Mouse (Mus musculus) kidney, adult 2 months (tissue): ENCODE results near the gene Gm13290. TPM values are rescaled to one million over a fixed set of nuclear protein-coding genes. Genes with fewer than 3 reads are reported as not detected.
"Not testable (repeated sequence)": the region's sequence is repeated elsewhere in the genome, so short reads cannot be mapped to it uniquely, and the experiment has no call there.

Experiments
- DNase-seq: peaks from one replicate; pipeline ENCODE4 v3.0.0; 2021
- H3K27ac ChIP-seq: fragments of 200-500 bp; 2 replicates; pipeline ENCODE4 v1.5.1; 2012; ENCODE audit warnings: low read depth, low read length, control low read depth, inconsistent platforms; ENCODE audit not compliant: insufficient read depth
- H3K27me3 ChIP-seq: fragments of 200-500 bp; replicated peaks from 2 replicates; pipeline ENCODE4 v1.6.1; 2012; ENCODE audit warnings: mild to moderate bottlenecking, moderate library complexity, low read length, inconsistent platforms; ENCODE audit not compliant: control insufficient read depth, insufficient read depth
- H3K36me3 ChIP-seq: fragments of 200-500 bp; 2 replicates; pipeline ENCODE4 v1.6.1; 2012; ENCODE audit warnings: mild to moderate bottlenecking, moderate library complexity, low read length, inconsistent platforms; ENCODE audit not compliant: control insufficient read depth, insufficient read depth
- H3K4me1 ChIP-seq: fragments of 200-500 bp; 2 replicates; pipeline ENCODE4 v1.6.1; 2011; ENCODE audit warnings: low read length; ENCODE audit not compliant: control insufficient read depth, insufficient read depth
- H3K4me3 ChIP-seq: fragments of 200-500 bp; 2 replicates; pipeline ENCODE4 v1.5.1; 2011; ENCODE audit warnings: mild to moderate bottlenecking, low read depth, low read length, control low read depth; ENCODE audit not compliant: insufficient read depth
- CTCF ChIP-seq: fragments of 200-500 bp; conservative IDR thresholded peaks from 2 replicates; pipeline ENCODE4 v1.5.1; 2011; ENCODE audit warnings: low read depth, mild to moderate bottlenecking, control low read depth, low read length, moderate library complexity, mixed read lengths; ENCODE audit not compliant: insufficient read depth, insufficient read length
- POLR2A ChIP-seq: fragments of 200-500 bp; IDR thresholded peaks from one replicate; pipeline ENCODE4 v1.6.1; 2011; ENCODE audit warnings: low read depth, low read length, control low read depth
- WGBS: fragments of 180-500 bp; shearing (Covaris S2); methylation state at CpG from one replicate; pipeline ENCODE4 v1.1.7; 2018; 5-methylcytosine and 5-hydroxymethylcytosine counted together
- polyA plus RNA-seq: library from polyadenylated mRNA; depleted of rRNA; stranded (reverse); fragments of >200 nt; gene quantifications from 2 replicates; pipeline ENCODE4 v1.2.3, GENCODE M21; 2012

Gm13290 gene
- polyA plus RNA-seq, 1 experiment: not detected

- TF ChIP-seq POLR2A (no peak), CTCF (no peak)
- H3K4me3 ChIP-seq: no peak overlapping the region
- WGBS: 67% methylated on average over 6 of the region's 6 CpGs
- no peaks in the 10 kb centered on the region for H3K4me1 ChIP-seq
- H3K27ac ChIP-seq: no peak overlapping the region
- no peak for DNase-seq
- no peaks in the 10 kb centered on the region for H3K27me3 ChIP-seq
- no peaks in the 10 kb centered on the region for H3K36me3 ChIP-seq
Measured at GRCm38 (mm10) chr4:88749926-88750325, 23.7 kb upstream of the Gm13290 start.

GRCm38 (mm10) chr4:88754818-88755340 lies 18.8 kb upstream of the Gm13290 start, which contains the start of gene Gm13271:
Gene Gm13271, plus strand, starts transcription at chr4:88754868.
- H3K4me3 ChIP-seq, H3K27me3 ChIP-seq, H3K36me3 ChIP-seq, H3K4me1 ChIP-seq, H3K27ac ChIP-seq: not testable (repeated sequence)
- peak; percentile 55 for DNase-seq
- WGBS: 87% methylated on average over 15 of the region's 15 CpGs

- Histone ChIP-seq H3K27ac (peak overlapping the region; percentile 96), H3K4me3 (peak overlapping the region; percentile 97)
- not testable (repeated sequence) for DNase-seq, H3K4me1 ChIP-seq, H3K27me3 ChIP-seq, H3K36me3 ChIP-seq
- 8% methylated on average over 28 of the region's 31 CpGs for WGBS
Measured at GRCm38 (mm10) chr4:88756581-88757513, 16.8 kb upstream of the Gm13290 start.

GRCm38 (mm10) chr4:88757628-88758031 lies 16.0 kb upstream of the Gm13290 start:
- Histone ChIP-seq H3K4me3 (peak overlapping the region; percentile 97), H3K27ac (peak overlapping the region; percentile 96)
- not testable (repeated sequence) for H3K4me1 ChIP-seq, H3K27me3 ChIP-seq, H3K36me3 ChIP-seq
- TF ChIP-seq CTCF: peak; percentile 59
- DNase-seq: peak; percentile 93
- under 1% methylated on average over 21 of the region's 21 CpGs for WGBS

- H3K4me3 ChIP-seq: not testable (repeated sequence)
- 92% methylated on average over 9 of the region's 9 CpGs for WGBS
Measured at GRCm38 (mm10) chr4:88758751-88759150, 14.9 kb upstream of the Gm13290 start.

GRCm38 (mm10) chr4:88759610-88760268 lies 13.9 kb upstream of the Gm13290 start, which contains the start of gene Gm13283:
Gene Gm13283, plus strand, starts transcription at chr4:88760119.
- Histone ChIP-seq H3K4me3 (peak within 1 kb of the TSS; percentile 48; the same call in 1 of the 2 replicates), H3K27ac (peak within 1 kb of the TSS; percentile 81; the same call in 1 of the 2 replicates)
- H3K4me1 ChIP-seq, H3K27me3 ChIP-seq, H3K36me3 ChIP-seq: not testable (repeated sequence)
- peak; percentile 49 for DNase-seq
- 15% methylated on average over 10 of the region's 14 CpGs for whole genome bisulfite sequencing

More at GRCm38 (mm10) chr4:88758751-88759150, 14.9 kb upstream of the Gm13290 start:
- H3K4me1 ChIP-seq, DNase-seq, H3K27ac ChIP-seq, H3K27me3 ChIP-seq, H3K36me3 ChIP-seq: not testable (repeated sequence)

- H3K4me1 ChIP-seq, H3K27me3 ChIP-seq, H3K36me3 ChIP-seq: not testable (repeated sequence)
- peak; percentile 90 for DNase-seq
- WGBS: under 1% methylated on average over 24 of the region's 28 CpGs
- TF ChIP-seq POLR2A: peak; percentile 52
- TF ChIP-seq CTCF: peak; percentile 38; the same call in 1 of the 2 replicates
- Histone ChIP-seq H3K4me3 (peak overlapping the region; percentile 48; the same call in 1 of the 2 replicates), H3K27ac (peak overlapping the region; percentile 81; the same call in 1 of the 2 replicates)
Measured at GRCm38 (mm10) chr4:88760431-88760830, 13.2 kb upstream of the Gm13290 start.

GRCm38 (mm10) chr4:88761776-88762175 lies 11.9 kb upstream of the Gm13290 start:
- WGBS: 62% methylated on average over 6 of the region's 8 CpGs
- peak; percentile 60 for DNase-seq
- not testable (repeated sequence) for H3K4me1 ChIP-seq, H3K27me3 ChIP-seq, H3K36me3 ChIP-seq, H3K4me3 ChIP-seq, H3K27ac ChIP-seq

- not testable (repeated sequence) for H3K36me3 ChIP-seq, H3K27me3 ChIP-seq, H3K4me3 ChIP-seq, H3K27ac ChIP-seq, H3K4me1 ChIP-seq
- peak; percentile 19 for DNase-seq
- WGBS: 52% methylated on average over 9 of the region's 9 CpGs
Measured at GRCm38 (mm10) chr4:88762341-88762740, 11.3 kb upstream of the Gm13290 start.
